Mouse (Mus musculus) adrenal gland, adult 2 months (tissue): Measurements from ENCODE around the gene Tmem95. TPM values are rescaled to one million over a fixed set of nuclear protein-coding genes. Genes with fewer than 3 reads are reported as not detected.

Experiments
- DNase-seq: peaks from one replicate; pipeline ENCODE4 v3.0.0; 2021
- polyA plus RNA-seq: library from polyadenylated mRNA; depleted of rRNA; stranded (reverse); fragments of >200 nt; gene quantifications from 2 replicates; pipeline ENCODE4 v1.2.3, GENCODE M21; 2012
- total RNA-seq, 2 experiments: library from RNA; stranded (reverse); gene quantifications; 2 replicates each; pipeline ENCODE4 v1.2.3; 2021

Gene Tmem95
- total and polyA plus RNA-seq, 3 experiments: not detected

- DNase-seq: no peak
Measured at GRCm38 (mm10) chr11:69910781-69911560, 33.2 kb upstream of the Tmem95 start.

DNA sequence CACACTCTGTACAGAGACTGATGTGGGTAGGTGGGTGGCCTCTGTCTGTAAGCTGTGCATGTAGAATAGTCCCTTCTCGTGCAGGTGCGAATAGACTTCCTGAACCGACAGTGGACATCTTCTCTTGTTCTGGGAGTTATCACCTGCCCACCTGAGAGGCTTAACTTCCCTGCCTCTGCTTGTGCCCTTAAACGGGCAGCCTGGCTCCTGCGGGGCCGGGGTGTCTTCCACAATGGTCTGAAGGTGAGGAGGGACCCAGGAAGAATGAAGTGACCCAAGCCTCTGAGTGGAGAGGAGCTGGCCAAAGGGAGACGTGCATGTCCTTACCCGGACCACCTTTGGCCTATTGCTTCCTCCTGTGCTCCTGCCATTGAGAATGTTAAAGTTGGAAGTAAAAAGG is 32.4 kb upstream of the Tmem95 start:
- DNase-seq: no peak

DNA sequence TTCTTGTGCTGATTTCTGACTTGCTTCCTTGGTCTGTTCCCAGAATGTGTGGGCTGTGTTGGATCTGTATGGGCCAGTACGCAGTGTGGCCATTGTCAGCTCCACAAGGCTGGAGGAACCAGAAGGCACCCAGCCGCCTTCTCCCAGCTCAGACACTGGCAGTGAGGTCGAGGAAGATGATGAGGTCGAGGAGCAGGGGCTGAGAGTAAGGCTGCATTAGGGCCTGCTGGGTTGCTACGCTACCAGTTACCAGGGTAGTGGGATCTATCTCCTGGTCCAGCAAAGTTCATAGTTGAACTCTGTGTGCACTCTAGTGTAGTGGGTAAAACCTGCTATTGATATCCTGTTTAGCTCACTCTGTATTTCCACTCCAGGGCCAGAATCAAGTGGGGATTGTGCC is 31.4 kb upstream of the Tmem95 start:
- DNase-seq: no peak

GRCm38 (mm10) chr11:69908645-69909044 is 30.8 kb upstream of the Tmem95 start:
- no peak for DNase-seq

DNA sequence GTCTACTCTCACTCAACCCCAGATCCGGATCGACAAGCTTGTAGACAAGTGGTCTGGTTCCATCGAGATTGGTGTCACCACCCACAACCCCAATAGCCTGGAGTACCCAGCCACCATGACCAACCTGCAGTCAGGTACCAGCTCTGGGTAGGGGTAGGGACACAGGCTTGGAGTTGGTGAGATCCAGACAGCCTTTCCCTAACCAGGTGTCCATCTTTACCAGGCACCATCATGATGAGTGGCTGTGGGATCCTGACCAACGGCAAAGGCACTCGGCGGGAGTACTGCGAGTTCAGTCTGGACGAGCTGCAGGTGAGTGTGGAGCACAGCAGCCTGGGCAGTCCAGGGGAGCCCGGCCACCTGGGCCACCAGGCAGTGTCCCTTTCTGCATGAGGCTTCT is 26.5 kb upstream of the Tmem95 start:
- DNase-seq: no peak

DNA sequence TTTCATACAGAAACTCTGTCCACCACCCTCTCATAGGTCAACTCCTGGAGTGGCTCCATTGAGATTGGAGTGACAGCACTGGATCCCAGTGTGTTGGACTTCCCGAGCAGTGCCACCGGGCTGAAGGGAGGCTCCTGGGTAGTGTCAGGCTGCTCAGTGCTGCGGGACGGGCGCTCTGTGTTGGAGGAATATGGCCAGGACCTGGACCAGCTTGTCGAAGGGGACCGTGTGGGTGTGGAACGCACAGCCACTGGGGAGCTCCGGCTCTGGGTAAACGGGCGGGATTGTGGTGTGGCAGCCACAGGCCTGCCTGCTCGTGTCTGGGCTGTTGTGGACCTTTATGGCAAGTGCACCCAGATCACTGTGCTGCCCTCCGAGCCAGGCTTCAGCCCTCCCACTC is 25.2 kb upstream of the Tmem95 start:
- DNase-seq: no peak

GRCm38 (mm10) chr11:69901993-69902392 is 24.2 kb upstream of the Tmem95 start:
- DNase-seq: no peak

GRCm38 (mm10) chr11:69901406-69901846 is 23.6 kb upstream of the Tmem95 start:
- peak; percentile 97 for DNase-seq

GRCm38 (mm10) chr11:69900471-69901405 is 22.9 kb upstream of the Tmem95 start, which contains the start of the genes 2810408A11Rik and Neurl4:
Gene 2810408A11Rik, minus strand, starts transcription at chr11:69900987.
Gene Neurl4, plus strand, starts transcription at chr11:69901072.
- DNase-seq: peak; percentile 92

DNA sequence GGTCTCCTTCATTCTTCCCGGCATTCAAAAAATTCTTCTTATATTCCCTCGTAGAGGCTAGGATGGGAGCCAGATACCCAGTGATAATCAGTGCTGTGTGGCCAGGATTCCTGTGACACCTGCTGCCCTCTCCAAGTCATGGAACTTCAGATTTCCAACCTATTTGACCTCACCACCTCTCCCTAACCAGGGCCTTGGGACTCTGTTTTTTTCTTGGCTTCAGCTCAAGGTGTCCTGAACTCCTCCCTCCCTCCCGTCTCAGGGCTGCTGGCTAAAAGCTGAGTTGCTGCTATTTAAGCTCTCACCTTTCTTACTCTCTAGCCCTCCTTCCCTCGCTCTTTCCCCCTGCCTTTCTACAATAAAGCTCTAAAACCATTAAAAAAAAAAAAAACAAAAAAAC is 22.1 kb upstream of the Tmem95 start:
- DNase-seq: no peak

DNA sequence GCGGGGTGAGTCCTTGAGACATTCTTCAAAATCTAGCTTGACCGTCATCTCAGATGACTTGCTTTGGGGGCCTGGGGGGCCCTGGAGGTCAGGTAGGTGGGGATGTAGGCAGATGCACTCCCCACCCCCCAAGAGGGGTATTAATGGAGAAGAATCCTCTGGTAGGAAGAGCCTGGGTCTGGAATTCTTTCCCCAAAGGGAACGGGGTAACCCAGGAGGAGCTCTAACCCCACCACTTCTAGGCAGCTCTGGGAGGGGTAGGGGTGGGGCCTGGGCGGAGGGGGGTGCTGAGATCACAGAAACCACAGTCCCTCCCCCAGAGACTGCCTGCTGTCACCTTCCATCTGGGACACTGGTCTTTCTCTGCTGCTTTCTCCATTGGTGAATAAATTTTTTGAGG is 17.5 kb upstream of the Tmem95 start, which contains the start of gene Acap1:
Acap1 (minus strand) TSS at position 249 of the 400 bp plus-strand sequence.
- DNase-seq: no peak

DNA sequence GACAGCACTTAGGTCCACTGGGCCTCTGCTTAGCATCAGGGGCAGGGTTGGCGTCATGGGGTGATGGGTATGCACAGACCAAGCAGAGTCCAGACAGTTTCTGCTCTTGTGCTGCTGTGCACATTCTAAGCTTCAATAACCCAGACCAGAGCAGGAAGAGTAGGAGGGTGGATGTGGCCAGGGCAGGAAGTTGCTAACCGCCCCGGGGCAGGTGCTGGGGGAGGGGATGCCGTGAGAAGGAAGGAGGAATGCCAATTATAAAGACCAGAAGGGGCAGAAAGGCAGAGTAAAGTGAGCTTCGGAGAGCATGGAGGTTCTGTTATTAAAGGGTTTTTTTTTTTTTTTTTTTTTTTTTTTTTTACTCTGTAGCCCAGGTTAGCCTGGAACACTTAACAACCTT is 16.9 kb upstream of the Tmem95 start:
- no peak for DNase-seq

DNA sequence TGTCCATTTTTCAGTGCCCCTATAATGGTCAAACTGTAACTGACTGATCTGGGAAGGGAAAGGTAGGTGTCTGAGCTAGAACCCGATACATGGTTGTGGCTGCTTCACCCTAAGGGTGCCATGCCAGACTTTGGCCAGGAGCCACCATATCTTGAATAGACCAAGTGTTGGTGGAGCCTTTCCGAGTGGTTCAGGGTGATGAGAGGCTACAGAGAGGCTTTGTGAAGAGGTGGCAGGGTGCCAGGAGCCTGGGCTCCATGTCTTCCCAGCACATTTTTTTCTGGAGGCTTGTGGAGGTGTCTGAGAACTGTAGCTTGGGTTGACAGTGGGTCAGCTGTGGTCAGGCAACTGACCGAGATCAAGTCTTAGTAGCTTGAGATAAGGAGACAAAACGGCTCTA is 13.7 kb upstream of the Tmem95 start:
- DNase-seq: no peak

DNA sequence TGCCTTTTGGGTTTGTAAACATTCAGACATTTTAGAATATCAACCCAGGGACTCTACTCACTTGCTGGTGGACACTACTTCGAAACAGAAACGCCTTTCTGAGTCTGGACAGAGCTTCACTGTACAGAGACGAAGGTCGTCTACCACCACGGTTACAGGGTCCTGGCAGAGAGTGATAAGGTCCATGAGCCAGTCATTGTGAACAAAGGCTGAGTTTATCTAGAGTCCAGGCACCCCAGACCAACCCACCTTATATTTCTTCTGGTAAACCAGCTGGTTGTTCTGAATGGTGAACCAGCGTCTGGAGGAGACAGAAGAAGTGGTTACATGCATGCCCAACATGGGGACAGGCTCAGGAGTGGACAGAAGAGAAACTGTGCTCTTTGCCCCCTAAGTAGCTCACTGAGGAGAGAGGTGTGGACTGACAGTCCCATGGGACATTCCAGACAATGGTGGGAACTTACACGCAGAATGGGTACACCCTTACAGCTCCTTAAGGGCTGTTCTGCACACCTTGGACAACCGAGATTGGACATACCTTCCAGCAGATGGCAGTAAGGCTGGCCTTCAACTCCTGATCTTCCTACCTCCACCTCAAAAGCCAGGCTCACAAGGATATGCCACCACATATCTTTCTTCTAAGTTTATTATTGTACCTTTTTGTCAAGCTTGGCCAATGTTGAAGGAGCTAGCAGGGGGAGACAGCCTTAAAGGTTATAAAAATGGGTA is 9.3 kb upstream of the Tmem95 start:
- DNase-seq: no peak

GRCm38 (mm10) chr11:69884663-69885062 is 6.8 kb upstream of the Tmem95 start:
- no peak for DNase-seq

DNA sequence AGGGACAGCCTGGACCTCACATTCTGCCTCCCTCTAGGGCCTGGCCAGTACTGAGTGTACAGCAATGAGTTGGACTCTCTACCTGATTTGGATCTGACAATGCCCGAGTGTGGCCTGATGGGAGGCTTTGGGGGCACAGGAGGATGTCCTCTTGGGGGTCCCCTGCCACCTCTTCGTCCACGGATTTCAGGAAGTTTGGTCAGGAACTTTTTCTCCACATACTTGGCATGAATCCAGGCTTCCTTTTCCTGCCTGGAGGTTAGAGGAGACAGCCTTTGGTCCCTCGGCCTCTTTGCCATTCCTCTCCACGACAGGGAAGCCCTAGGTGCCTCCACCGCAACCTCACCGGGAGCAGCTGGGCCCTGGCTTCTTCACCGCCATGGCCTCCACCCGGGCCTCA is 6.4 kb upstream of the Tmem95 start:
- DNase-seq: no peak

- DNase-seq: no peak
Measured at GRCm38 (mm10) chr11:69883527-69884151, 5.8 kb upstream of the Tmem95 start.

DNA sequence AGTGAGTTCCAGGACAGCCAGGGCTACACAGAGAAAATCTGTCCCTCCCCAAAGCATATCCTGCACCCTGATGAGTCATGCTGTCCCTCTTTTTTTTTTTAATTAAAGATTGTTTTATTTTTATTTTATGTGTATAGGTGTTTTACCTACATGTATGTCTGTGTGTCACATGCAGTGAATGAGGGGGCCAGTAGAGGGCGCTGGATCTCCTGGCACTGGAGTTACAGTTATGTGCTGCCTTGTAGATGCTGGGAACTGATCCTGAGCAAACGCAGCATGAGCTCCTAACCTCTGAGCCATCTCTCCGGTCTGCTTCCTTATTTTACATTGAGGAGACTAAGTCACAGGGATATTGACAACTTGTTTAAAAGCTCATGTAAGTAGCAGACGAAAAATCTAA is 5.2 kb upstream of the Tmem95 start:
- no peak for DNase-seq

- no peak for DNase-seq
Measured at GRCm38 (mm10) chr11:69881787-69882670, 4.2 kb upstream of the Tmem95 start.

DNA sequence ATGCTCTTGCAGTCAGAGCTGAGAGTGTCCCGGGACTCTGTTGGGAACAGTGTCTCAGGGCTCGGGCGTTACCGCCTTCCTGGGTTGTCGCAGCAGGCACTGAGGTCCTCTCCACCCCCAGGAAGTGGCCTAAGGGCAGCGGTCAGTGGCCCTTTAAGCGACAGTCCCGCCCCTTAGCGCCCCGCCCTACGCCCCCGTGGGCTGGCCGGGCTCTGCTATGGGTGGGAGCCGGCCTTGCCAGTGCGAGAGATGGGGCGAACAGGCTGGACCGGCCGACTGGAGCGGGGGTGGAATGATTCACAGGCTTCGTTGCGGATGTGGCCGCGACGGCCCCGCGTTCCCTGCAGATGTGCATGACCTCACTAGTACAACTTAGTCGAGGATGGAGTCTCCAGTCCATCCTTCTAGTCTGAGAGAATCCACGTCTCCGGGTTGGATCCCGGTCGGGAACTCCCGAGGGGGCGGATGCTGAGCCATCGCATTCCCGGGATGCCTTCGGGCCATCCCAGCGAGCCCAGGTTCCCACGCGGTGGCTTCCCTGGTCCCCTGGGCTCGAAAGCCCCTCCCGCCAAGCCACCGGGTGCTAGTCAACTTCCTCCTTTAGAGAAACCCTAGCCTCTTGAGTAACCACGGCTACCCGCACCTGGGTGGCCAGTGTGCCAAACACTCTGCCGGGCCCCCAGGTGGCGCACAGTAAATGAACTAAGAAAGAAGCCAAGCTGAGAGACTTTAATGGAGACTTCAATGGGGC is 3.2 kb upstream of the Tmem95 start, which contains the start of gene Kctd11:
Kctd11 (minus strand) TSS at position 554 of the 751 bp plus-strand sequence.
- DNase-seq: peak; percentile 97
